Mouse (Mus musculus): ENCODE measurements around the gene Pear1.

DNA sequence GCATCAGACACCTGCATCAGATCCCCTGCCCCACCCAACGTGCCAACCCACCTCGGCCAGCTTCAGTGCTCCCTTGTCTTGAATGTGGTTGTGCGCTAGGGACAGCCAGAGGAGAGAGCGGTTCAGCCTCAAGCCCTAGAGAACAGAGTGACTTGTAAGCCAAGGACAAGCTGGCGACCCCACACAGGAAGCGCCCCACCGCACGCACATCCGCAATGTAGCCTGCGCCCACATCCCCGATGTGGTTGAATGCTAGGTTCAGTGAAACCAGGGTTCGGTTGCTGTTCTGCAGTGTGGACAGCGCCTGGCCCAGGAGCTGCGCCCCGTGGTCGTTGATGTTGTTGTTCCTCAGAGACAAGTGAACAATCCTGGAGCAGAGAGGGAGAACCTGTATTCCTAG lies 81.4 kb downstream of the Pear1 start:
- no peak for TF ChIP-seq EP300 (IDR thresholded peaks at IDR 0.05)
- TF ChIP-seq CTCF (IDR thresholded peaks at IDR 0.05) = no peak

All from lung, postnatal 0 days (tissue).